Mouse (Mus musculus): ENCODE results near the gene Lgals8.

DNA sequence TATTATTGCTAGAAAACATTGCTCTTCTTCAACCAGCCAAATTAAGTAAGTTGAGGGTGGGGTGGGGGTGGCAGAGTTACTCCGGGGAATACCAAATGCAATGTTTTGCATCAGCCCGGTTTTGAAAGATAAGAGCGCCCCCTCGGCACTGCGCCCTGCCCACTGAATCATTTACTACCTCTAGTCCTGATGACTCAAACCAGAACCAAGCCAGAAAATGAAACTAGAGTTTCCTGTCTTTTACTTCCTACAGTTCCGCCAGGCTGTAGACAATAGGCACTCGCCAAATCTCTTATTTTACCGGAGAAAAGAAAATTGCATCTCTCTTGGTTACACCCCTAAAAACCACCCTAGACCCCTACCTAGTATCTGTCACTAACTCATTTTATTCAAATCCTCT is 4.3 kb downstream of the Lgals8 start:
- no peak for TF ChIP-seq POLR2AphosphoS5 (IDR thresholded peaks at IDR 0.05; ENCODE audit: insufficient replicate concordance, low read depth, low read length)
- no peak for TF ChIP-seq CTCF (IDR thresholded peaks at IDR 0.05; ENCODE audit: low read depth, low read length)
- no peak for TF ChIP-seq TAL1 (conservative IDR thresholded peaks at IDR 0.05; ENCODE audit: low read depth, low read length)

Data from G1E (cell line).